Mouse (Mus musculus) forebrain, postnatal 0 days (tissue): Measurements from ENCODE around the gene Lamc2. TPM values are rescaled to one million over a fixed set of nuclear protein-coding genes. Genes with fewer than 3 reads are reported as not detected.

Source experiments
- ATAC-seq: fragments of 200-750 bp; cut with Nextera tagmentation; 2 replicates; pipeline ENCODE4 v1.8.0; 2017; ENCODE audit warnings: mild to moderate bottlenecking, moderate library complexity
- DNase-seq: peaks from one replicate; pipeline ENCODE4 v3.0.0-alpha.2; 2015
- H3K27ac ChIP-seq: fragments of 300-500 bp; sonication (generic); 2 replicates; pipeline ENCODE4 v1.5.1; 2014; ENCODE audit warnings: low read depth, mild to moderate bottlenecking, antibody characterized with exemption, low read length, moderate library complexity, mixed read lengths
- H3K27me3 ChIP-seq: fragments of 300-500 bp; sonication (generic); 2 replicates; pipeline ENCODE4 v1.6.1; 2014; ENCODE audit warnings: mild to moderate bottlenecking, low read length, mixed read lengths; ENCODE audit not compliant: insufficient read depth
- H3K36me3 ChIP-seq: fragments of 300-500 bp; sonication (generic); 2 replicates; pipeline ENCODE4 v1.6.1; 2014; ENCODE audit warnings: mild to moderate bottlenecking, moderate library complexity; ENCODE audit not compliant: insufficient read depth
- H3K4me1 ChIP-seq: fragments of 300-500 bp; sonication (generic); 2 replicates; pipeline ENCODE4 v1.6.1; 2014; ENCODE audit warnings: antibody characterized with exemption; ENCODE audit not compliant: insufficient read depth
- H3K4me2 ChIP-seq: fragments of 300-500 bp; sonication (generic); 2 replicates; pipeline ENCODE4 v1.6.1; 2014; ENCODE audit warnings: low read depth, mild to moderate bottlenecking, moderate library complexity
- H3K4me3 ChIP-seq: fragments of 300-500 bp; sonication (generic); 2 replicates; pipeline ENCODE4 v1.5.1; 2014; ENCODE audit warnings: low read depth, low read length, mixed read lengths
- H3K9ac ChIP-seq: fragments of 300-500 bp; sonication (generic); 2 replicates; pipeline ENCODE4 v1.6.1; 2014; ENCODE audit warnings: mild to moderate bottlenecking
- H3K9me3 ChIP-seq: fragments of 300-500 bp; sonication (generic); 2 replicates; pipeline ENCODE4 v1.6.1; 2016; ENCODE audit warnings: low read length
- CTCF ChIP-seq: sonication (generic); IDR thresholded peaks from 2 replicates; pipeline ENCODE4 v1.5.1; 2016; ENCODE audit warnings: antibody characterized with exemption, control low read depth, low read depth
- WGBS: fragments of 180-500 bp; shearing (Covaris S2); extraction: QIAGEN DNeasy Blood & Tissue Kit; methylation state at CpG from one replicate; pipeline ENCODE4 v1.1.7; 2014; 5-methylcytosine and 5-hydroxymethylcytosine counted together
- polyA plus RNA-seq: library from polyadenylated mRNA; unstranded; fragments of >200 nt; fragmentation: Nextera tagmentation; extraction: Ambion mirVana; gene quantifications from 2 replicates; pipeline ENCODE4 v1.2.1, GENCODE M21; 2015
- total RNA-seq: library from RNA; depleted of rRNA; stranded (reverse); fragments of >200 nt; gene quantifications from 2 replicates; pipeline ENCODE4 v1.2.3, GENCODE M21; 2014

Lamc2 gene
- total and polyA plus RNA-seq, 2 experiments from 2014 or later, result 4.4 to 5.8 TPM

DNA sequence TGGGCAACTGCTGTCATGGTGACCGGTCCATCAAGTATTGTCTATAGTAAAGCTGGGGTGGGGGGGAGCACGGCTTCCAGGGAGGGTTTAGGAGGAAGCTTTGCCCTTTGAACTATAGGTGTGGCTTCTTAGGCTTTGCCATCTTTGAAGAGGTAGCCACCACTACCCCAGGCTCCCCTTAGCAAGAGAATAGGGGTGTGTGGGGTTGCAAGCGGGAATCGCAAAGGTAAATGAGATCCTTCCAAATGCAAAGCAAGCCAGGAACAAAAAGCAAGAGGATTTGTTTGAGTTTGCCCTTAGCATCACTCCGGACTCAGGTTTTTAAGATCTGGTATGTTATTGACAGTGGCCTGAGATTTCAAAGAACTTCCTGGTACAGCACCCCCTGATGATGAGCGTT lies 90.9 kb downstream of the Lamc2 start:
- WGBS, result 48% methylated on average over 6 of the region's 6 CpGs
- no peaks in the 10 kb centered on the region for H3K27me3 ChIP-seq
- no peak overlapping the region for H3K27ac ChIP-seq
- no peak overlapping the region for H3K4me3 ChIP-seq
- H3K4me2 ChIP-seq, result no peak overlapping the region
- H3K4me1 ChIP-seq, result no peaks in the 10 kb centered on the region
- TF ChIP-seq CTCF, result no peak
- H3K9me3 ChIP-seq, result no peaks in the 10 kb centered on the region
- ATAC-seq (no peak), DNase-seq (no peak)
- no peak overlapping the region for H3K9ac ChIP-seq
- H3K36me3 ChIP-seq, result peaks cover 2% of the 10 kb centered on the region

DNA sequence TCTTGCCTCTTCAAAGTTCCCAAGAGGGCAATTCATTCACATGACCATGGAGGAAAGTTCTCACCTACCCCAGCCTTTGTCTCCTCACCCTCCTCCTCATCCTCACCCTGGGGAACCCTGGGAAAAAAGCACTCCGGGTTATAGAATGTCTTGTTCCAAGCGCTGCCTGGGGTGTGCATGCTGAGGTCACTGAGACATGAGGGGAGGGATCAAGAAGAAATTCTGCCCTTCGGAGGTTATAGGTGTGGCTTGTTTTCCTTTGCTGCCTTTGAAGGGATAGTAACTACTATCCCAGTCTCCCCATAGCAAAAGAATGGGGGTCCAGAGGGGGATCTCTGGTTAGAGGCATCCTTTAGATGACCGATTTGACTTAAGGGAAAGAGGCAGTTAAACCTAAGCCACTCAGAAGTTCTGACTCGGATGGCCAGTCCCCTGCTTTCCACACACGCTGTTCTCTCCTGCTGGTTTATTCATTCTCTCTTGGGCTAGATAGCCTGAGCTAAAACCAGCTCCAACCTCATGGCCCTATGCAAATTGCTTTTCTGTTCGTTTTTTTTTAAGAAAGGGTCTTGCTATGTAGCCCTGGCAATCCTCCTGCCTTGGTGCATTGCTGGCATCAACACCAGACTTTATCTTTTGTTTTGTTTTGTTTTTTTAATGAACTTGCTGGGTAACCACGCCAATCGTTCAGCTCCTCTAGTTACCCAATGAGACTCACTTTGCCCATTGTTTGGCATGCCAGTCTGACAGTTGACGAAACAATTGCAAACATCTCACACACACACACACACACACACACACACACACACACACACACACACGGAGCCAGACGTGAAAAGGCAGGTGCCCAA lies 91.8 kb downstream of the Lamc2 start:
- Histone ChIP-seq H3K27ac (no peak overlapping the region), H3K4me1 (no peaks in the 10 kb centered on the region), H3K27me3 (no peaks in the 10 kb centered on the region), H3K4me3 (no peak overlapping the region), H3K4me2 (no peak overlapping the region), H3K9me3 (no peaks in the 10 kb centered on the region), H3K9ac (no peak overlapping the region), H3K36me3 (peaks cover 4% of the 10 kb centered on the region)
- DNase-seq, result no peak
- TF ChIP-seq CTCF, result no peak
- 25% methylated on average over 12 of the region's 12 CpGs for WGBS
- ATAC-seq, result no peak

DNA sequence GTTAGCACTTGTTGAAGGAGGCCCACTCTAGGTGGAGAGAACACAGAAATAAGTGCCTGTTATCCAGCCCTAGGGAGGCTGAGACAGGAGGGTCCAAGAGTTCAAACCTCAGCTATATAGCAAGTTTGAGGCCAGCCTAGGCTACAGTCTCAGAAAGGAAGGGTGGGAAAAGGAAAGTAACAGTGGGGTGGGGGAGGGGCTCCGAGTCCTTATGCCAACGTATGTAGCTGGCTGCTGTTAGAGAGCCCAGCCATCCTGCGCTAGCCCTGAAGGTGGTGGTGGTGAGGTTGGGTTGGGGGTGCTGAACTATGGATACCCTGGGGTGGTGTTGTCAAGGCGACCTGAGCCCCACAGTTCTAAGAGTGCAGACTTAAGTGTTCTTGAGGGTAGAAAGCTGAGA lies 92.7 kb downstream of the Lamc2 start:
- H3K9me3 ChIP-seq, result no peaks in the 10 kb centered on the region
- peaks cover 9% of the 10 kb centered on the region; the same call in 1 of the 2 replicates for H3K36me3 ChIP-seq
- no peak for ATAC-seq
- no peak overlapping the region for H3K27ac ChIP-seq
- no peak overlapping the region for H3K9ac ChIP-seq
- no peak for TF ChIP-seq CTCF
- no peaks in the 10 kb centered on the region for H3K4me1 ChIP-seq
- no peak overlapping the region for H3K4me3 ChIP-seq
- no peak for DNase-seq
- no peak overlapping the region for H3K4me2 ChIP-seq
- WGBS, result 78% methylated on average over 4 of the region's 4 CpGs
- no peaks in the 10 kb centered on the region for H3K27me3 ChIP-seq

DNA sequence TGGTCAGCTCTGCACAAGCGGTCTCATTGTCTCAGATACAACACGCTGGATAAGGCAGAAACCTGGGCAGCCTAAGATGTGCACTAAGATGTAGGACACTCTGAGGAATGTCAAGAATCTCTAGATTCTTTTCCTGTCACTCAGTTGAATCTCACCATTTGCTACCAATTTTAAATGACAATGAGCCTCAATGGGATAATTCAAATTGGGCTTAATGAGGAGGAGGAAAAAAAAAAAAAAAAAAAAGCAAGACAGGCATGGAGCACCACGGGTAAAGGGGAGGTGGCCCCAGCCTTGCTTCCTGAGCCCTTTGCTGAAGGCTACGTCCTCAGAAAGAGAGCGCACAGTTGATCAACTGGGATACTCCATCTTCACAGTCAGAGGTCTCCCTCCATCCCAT lies 93.1 kb downstream of the Lamc2 start:
- peaks cover 11% of the 10 kb centered on the region; the same call in 1 of the 2 replicates for H3K36me3 ChIP-seq
- no peak overlapping the region for H3K4me3 ChIP-seq
- 61% methylated on average over 5 of the region's 5 CpGs for WGBS
- H3K9ac ChIP-seq, result no peak overlapping the region
- ATAC-seq, result no peak
- TF ChIP-seq CTCF, result no peak
- H3K9me3 ChIP-seq, result no peaks in the 10 kb centered on the region
- no peak overlapping the region for H3K27ac ChIP-seq
- no peaks in the 10 kb centered on the region for H3K27me3 ChIP-seq
- no peaks in the 10 kb centered on the region for H3K4me1 ChIP-seq
- no peak for DNase-seq
- no peak overlapping the region for H3K4me2 ChIP-seq

GRCm38 (mm10) chr1:153092237-153092975 lies 93.8 kb downstream of the Lamc2 start:
- Histone ChIP-seq H3K27me3 (no peaks in the 10 kb centered on the region), H3K27ac (no peak overlapping the region), H3K4me3 (no peak overlapping the region), H3K36me3 (peaks cover 19% of the 10 kb centered on the region; the same call in 1 of the 2 replicates), H3K4me1 (no peaks in the 10 kb centered on the region), H3K4me2 (no peak overlapping the region), H3K9me3 (no peaks in the 10 kb centered on the region), H3K9ac (no peak overlapping the region)
- peak; percentile 87 for ATAC-seq
- TF ChIP-seq CTCF, result peak; percentile 77
- WGBS, result 62% methylated on average over 5 of the region's 5 CpGs
- DNase-seq, result peak; percentile 83

- Histone ChIP-seq H3K27me3 (no peaks in the 10 kb centered on the region), H3K9me3 (no peaks in the 10 kb centered on the region), H3K4me1 (no peaks in the 10 kb centered on the region), H3K36me3 (peaks cover 22% of the 10 kb centered on the region; the same call in 1 of the 2 replicates), H3K9ac (no peak overlapping the region), H3K27ac (no peak overlapping the region), H3K4me2 (no peak overlapping the region), H3K4me3 (no peak overlapping the region)
- no peak for TF ChIP-seq CTCF
- DNase-seq (no peak), ATAC-seq (peak; percentile 4; the same call in 1 of the 2 replicates)
- WGBS, result 40% methylated on average over 9 of the region's 9 CpGs
Measured at GRCm38 (mm10) chr1:153091438-153092236, 94.6 kb downstream of the Lamc2 start.
